Mouse (Mus musculus) A20 (cell line): ENCODE data around the gene Dexi.

ENCODE experiments used
- DNase-seq: peaks from one replicate; pipeline ENCODE4 v3.0.0-alpha.2; 2011; ENCODE audit warnings: low read depth, low spot score

Dexi gene

GRCm38 (mm10) chr16:10542698-10543365 is at the start of gene Dexi:
Gene Dexi, minus strand, starts transcription at chr16:10543054.
- peak; percentile 97 for DNase-seq

DNA sequence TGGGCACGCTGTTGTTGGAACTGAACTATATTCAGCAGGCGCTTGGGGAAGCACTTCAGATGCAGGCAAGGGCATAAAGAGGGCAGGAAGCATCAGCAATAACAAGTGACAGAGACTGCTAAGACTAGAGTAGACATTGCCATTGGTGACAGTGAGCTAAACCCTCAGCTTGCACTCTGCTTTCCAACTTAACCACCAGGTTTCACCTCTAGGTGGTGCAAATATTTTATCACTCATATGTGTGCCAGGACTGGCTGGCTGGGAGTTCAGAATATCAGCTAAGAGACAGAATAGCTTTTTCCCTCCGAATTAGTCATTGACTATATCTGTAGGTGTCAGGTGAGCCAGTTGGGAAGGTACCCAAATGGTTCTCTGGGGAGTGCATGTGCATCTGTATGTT is 43.7 kb upstream of the Dexi start:
- DNase-seq = peak; percentile 18

- no peak for DNase-seq
Observed at GRCm38 (mm10) chr16:10585165-10585564, 42.3 kb upstream of the Dexi start.

DNA sequence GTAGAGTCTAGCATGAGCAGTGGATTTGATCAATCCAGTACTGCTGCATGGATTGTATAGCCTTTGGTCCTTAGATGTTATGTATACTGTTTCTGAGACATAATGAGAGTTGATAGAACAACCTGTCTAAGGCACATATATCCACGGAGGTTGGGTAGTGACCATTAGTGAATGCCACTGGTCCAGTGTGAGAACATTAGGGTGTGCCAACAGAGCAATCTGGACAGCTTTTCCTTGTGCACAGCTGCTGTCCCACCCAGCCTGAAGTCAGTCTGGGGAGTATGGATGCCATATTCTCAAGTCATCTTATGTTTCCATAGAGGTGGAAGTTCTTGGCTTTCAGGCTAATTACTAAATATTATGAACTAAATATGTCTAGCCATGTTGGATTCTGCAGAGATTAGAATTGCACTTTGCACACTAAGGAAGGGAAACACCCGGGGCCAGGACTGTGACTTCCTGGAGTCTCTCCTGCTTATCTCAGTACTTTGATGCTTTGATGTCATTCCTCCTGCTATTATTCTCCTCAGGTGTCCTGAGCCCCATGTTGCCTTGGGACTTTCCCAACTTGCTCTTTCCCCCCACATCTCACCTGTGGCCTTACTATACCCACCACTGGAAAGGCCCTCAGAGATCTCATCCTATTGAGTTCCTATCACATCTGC is 38.5 kb upstream of the Dexi start:
- DNase-seq = no peak

GRCm38 (mm10) chr16:10578376-10578775 is 35.5 kb upstream of the Dexi start:
- DNase-seq = no peak

GRCm38 (mm10) chr16:10577548-10577947 is 34.7 kb upstream of the Dexi start:
- no peak for DNase-seq

GRCm38 (mm10) chr16:10575915-10576314 is 33.1 kb upstream of the Dexi start:
- no peak for DNase-seq

DNA sequence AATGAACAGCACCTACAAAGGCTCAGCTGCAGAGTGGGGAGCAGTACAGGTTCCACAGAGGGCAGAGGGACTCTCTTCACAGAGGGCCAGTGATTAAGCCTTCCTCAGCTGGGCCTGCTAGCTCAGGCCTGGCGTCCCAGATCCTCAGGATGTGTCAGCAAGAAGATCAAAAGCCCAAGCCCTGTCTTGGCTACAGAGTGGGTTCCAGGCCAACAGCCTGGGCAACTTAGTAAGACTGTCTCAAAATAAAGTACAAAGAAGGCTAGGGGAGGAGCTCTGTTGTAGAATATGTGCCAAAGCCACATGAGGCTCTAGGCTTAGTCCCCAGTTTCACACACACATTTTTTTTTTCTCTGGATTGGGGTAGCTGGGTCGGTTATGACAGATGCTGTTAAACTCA is 32.1 kb upstream of the Dexi start:
- DNase-seq = no peak

DNA sequence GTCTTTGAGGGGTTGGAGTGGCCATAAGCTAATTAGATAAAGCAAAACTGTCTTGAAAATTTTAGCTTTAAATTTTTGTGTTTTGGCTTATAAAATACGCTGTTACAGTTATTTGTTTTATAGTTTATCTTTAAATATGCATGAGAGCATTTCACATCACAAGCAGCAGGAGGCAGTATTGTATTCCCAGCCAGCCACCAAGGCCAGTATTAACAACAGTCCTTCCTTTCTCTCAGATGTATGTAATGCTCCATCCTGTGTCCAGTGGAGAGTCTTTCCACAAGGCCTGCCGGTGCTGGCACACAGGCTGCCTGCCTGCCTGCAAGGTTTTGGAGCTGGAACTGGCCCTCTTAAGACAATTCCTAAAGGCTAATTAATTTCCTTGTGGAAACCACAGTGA is 29.0 kb upstream of the Dexi start:
- peak; percentile 42 for DNase-seq

DNA sequence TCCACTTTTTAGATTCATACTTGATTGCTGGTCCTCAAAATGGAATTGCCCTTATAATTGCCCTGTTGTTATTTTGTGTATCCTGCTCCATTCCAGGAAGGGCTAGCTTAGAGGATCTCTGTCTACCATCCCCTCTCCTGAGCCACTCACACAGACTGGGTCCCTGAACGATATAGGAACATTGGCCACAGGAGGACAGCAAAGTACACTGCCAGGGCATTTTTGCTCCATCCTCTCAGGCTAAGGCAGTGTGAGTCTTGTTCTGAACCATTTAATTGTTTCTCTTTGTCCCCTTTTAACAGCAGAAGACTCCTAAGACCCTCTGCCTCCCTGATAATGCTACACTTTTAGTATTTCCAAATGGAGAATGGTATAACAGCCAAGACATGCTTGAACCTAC is 27.9 kb upstream of the Dexi start:
- no peak for DNase-seq

- no peak for DNase-seq
Observed at GRCm38 (mm10) chr16:10569809-10570395, 27.0 kb upstream of the Dexi start.

GRCm38 (mm10) chr16:10567153-10567552 is 24.3 kb upstream of the Dexi start:
- DNase-seq = no peak

DNA sequence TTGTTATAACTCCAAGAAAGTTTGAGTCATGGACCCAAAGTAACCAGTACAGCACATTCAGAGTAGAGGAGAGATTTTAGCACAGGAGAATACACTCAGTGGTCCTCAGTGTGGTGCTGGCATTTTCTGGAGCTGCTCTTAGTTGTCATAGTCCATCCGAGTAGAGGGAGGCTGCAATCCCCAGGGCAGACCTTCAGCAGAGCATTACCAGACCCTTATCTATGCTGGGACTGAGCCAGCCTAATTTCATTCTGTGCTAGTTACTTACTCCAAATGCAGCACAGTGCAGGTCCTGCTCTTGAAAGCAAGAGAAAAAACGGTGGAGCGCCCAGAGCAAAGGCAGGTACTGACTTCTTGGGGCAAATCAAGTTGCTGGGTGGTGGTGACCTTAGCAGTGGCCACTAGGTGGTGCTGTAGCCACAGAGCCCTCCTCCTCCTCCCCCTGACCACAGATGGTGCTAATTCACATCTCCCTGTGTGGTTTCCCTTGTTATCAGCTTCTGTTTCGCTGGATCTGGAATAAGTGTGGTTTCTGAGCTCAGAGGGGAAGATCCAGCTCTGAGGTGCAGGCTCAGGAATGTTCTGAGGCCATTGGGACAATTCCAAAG is 22.5 kb upstream of the Dexi start:
- peak; percentile 84 for DNase-seq

GRCm38 (mm10) chr16:10559991-10560390 is 17.1 kb upstream of the Dexi start:
- no peak for DNase-seq

DNA sequence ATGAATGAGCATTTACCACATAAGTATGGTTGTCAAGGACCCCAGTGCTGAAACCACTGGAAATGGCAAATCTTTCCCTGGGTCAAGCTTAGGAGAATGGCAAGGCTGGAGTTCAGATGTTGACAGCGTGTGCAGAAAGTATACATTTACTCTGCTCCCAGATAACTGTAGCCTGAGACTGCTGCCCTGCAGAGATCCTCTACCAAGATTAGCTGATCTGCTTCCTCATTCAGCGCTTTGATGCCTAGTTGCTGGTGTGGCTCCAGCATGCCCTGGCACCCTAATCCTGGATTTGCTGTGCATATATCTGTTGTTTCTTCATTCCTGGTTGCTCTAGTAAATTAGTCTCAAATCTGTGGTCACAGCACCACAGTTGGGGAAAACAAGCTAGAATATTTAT is 11.0 kb upstream of the Dexi start:
- DNase-seq = no peak

DNA sequence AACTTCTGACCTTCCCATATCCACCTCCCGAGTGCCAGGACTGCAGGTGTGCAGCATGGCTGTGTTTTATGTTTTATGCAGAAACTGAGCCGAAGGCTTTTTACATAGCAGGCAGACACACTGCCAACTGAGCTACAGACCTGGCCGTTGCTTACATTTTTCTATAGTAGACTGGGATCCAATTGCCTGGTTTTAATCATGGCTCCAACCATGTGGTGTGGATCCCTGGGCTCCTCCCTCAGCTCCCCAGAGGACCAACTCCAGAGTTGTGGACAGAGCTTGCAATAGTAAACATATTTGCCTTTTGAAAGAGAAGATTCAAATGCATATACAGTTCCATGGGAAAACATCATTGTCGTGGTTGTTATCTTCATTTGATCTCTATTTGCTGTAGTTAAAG is 8.7 kb upstream of the Dexi start:
- DNase-seq = no peak

DNA sequence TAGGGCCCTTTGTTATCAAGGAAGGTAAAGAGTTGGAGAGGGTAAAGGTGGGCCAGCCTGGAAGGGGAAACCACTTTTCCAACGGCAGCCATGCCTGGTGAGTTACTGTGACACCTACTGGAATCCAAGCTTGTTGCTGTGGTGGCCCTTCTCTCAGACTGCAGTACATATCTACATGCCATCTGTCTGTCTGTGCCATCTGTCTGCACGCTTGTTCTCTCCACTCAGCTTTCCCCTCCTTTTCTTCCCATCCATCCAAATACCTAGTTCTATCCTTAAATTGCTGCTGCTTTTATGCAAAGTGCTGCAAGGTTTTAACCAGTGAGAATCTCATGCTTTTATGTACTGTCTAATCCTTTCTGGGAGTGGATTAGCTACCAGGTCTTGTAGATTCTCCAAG is 6.7 kb upstream of the Dexi start:
- no peak for DNase-seq

GRCm38 (mm10) chr16:10548938-10549337 is 6.1 kb upstream of the Dexi start:
- no peak for DNase-seq

GRCm38 (mm10) chr16:10546865-10547264 is 4.0 kb upstream of the Dexi start:
- DNase-seq = no peak

DNA sequence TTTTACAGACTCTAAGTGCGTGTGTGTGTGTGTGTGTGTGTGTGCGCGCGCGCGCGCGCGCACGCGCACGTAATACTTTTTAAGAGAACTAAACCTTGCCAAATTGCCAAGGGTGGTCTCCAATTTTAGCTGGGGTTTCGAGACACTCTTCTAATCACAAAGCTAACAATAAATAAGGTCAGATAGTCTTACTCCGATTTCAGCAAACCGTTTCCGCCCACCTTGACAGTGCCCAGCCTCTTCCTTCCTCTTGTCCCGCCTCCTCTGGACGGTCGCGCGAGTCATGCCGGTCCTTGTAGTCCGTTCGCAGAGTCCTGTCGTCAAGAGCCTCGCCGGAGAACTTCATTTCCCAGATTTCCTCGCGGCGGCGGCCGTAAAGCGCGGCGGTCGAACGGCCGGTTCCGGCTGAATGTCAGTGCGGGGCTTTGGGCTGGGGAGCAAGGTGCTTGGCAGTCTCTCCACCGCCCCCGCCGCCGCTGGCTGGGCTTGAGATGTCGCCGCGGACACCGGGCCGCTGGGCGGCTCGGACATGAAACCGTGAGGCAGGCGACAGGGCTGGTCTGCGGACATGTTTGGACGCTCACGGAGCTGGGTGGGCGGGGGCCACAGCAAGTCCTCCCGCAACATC is 2.3 kb upstream of the Dexi start, which contains the start of gene Clec16a:
Gene Clec16a (plus strand): TSS at position 345 of the 628 bp plus-strand sequence.
- DNase-seq = peak; percentile 97

DNA sequence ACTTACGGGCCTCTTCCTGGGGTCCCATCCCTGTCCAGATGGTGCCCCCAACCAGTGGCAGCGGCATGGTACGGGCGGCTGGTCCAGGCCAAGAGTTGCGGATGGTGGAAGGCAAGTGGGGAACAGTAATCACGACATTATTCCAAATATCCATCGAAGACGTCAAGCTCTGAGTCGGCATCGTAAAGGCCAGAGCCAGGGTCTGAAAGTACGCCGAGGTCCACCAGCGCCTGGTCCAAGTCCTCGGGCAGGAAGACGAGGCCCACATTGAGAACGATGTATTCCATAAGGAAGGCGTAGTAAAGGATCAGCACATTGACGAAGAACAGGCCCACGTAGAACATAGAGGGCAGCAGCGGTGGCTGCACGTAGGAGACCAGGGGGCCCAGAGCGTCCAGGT is 588 bp downstream of the Dexi start:
- DNase-seq = no peak

- DNase-seq = peak; percentile 47
Observed at GRCm38 (mm10) chr16:10541598-10541930, 1.3 kb downstream of the Dexi start.
